Mouse (Mus musculus) urinary bladder, adult 18-20 months (tissue): ENCODE results near the gene C730034F03Rik.

Source experiments
- DNase-seq, 2 experiments: peaks; one replicate each; pipeline ENCODE4 v3.0.0; 2022; ENCODE audit warnings: low spot score in 2 of 2, mixed read lengths in 2 of 2

C730034F03Rik gene

DNA sequence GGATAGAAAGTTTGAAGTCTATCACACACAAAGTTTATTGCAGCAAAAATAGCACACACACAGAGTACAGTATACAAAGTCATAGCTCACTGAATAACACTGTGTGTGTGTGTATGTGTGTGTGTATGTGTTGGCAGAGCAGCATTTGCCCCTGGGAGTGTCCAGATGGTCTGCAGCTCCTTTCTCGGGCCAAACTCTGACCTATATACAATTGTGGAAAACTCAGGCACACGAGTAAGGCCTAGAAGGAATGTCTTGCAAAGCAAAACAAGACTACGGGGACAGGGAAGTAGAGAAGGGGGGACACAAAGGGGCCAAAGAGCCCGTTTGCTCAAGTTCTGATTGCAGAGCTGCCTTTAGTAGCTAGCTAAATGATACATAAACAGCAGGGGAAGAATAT is 3.6 kb downstream of the C730034F03Rik start:
- no peak for DNase-seq

DNA sequence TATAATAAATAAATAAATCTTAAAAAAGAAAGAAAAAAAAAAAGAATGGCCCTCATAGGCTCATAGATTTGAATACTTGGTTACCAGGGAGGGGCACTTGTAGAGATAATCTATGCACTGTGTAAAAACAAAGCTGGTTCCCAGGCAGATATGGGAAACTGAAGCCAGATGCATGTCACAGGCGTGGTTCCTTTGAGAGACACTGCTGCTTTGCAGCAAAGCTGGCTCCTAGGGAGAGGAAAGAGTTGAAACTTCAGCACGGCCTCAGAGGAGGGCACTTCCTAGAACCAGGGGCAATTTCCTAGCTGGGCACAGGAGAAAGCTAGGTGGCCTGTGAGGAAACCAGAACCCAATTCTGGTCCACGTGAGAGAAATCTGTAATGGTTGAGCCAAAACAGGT is 4.7 kb downstream of the C730034F03Rik start:
- no peak for DNase-seq

- DNase-seq = no peak
Observed at GRCm38 (mm10) chr15:89435878-89436277, 6.5 kb downstream of the C730034F03Rik start.

GRCm38 (mm10) chr15:89442486-89443070 is 13.2 kb downstream of the C730034F03Rik start:
- no peak for DNase-seq

DNA sequence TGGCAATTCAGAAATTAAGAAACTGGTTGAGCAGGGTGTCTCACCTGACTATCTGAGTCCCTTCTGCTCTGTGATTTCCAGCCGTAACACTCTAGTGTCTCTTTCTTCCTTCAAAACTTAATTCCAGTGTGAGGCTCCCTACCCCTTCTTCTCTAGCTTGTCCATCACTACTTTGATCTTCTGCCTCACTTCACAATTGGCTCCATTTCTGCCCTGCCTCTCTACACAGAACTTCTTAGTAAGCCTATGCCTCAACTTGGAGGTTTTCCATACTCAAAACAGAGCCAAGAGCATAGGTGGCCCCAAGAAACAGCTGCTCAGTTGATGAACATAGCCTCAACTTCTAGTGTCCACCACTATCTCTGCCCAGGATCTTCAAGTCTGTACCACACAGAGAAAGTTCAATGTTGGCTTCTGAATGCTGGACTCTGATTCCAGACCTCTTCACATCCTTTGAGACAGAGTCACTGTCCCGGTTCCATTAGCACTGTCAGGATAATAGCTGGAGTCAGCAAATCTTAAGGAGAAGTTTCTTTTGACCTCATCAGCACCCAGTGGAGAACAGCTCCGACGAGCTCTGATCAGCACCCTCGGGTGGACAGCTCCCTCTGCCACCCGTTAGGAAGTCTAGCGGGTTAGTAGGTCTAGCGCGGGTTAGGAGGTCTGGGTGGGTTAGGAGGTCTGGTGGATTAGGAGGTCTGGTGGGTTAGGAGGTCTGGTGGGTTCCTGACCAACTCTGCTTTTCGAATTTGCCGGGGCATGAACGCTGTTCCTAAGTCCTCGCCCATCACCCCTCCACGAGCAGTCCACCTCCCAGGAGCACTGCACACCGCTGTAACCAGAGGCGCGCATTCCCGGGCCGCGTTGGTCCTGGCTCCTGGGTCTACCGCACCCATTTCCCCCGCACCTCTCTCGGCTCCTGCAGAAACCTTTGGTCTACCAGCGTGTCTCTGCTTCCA is 23.8 kb downstream of the C730034F03Rik start:
- DNase-seq = peak; percentile 39 to 69

- DNase-seq = no peak
Observed at GRCm38 (mm10) chr15:89453865-89454478, 24.6 kb downstream of the C730034F03Rik start, which contains the start of gene Mapk8ip2. Gene Mapk8ip2 (plus strand): TSS chr15:89453913.

DNA sequence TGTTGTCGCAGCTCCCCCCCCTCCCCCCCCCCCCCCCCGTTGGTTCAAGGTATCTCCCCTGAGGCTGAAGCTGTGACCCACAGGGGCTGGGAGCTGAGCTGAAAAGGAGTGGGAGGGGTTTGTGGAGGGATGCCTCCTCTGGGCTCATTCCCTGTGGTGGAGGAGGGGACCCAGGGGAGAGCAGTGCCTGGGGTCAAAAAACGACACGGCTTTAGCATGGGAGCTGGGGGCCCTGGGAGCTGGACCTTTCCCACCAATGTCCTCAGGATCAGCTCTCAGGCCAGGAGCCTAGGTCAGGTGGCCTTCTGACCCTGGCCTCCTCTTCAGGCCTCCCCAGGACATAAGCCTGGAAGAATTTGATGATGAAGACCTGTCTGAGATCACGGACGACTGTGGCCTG is 25.5 kb downstream of the C730034F03Rik start:
- no peak for DNase-seq

DNA sequence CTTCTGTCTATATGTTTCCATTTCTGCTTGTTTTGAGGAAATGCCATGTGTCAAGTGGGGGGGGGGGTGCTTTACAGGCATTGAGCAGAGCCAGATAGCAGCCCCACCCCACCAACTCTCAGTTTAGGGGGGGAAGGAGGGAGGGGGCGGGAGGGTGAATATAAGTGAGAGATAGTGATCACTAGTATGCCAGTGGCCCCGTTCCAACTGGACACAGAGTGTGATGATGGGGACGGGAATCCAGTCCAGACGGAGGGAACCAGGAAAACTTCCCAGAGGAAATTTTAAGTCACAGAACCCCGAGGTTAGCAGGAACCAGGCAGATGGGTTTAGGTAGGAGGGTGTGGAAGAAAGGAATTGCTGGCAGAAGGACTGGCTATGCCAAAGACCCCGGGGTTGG is 26.3 kb downstream of the C730034F03Rik start:
- DNase-seq = no peak

DNA sequence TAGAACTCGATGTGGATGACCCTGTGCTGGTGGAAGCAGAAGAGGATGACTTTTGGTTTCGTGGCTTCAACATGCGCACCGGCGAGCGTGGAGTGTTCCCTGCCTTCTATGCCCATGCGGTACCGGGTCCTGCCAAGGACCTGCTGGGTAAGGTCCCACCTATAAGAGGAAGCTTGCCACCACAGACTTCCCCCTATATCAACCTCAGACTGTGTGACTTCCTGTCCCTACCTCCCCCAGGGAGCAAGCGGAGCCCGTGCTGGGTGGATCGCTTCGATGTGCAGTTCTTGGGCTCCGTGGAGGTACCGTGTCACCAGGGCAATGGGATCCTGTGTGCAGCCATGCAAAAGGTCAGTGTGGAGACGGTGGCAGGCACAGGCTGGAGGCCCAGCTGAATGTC is 29.6 kb downstream of the C730034F03Rik start:
- DNase-seq = no peak

GRCm38 (mm10) chr15:89459821-89460220 is 30.4 kb downstream of the C730034F03Rik start:
- DNase-seq = no peak

GRCm38 (mm10) chr15:89460298-89460697 is 30.9 kb downstream of the C730034F03Rik start:
- DNase-seq = no peak

GRCm38 (mm10) chr15:89461321-89461720 is 31.9 kb downstream of the C730034F03Rik start:
- DNase-seq = no peak

DNA sequence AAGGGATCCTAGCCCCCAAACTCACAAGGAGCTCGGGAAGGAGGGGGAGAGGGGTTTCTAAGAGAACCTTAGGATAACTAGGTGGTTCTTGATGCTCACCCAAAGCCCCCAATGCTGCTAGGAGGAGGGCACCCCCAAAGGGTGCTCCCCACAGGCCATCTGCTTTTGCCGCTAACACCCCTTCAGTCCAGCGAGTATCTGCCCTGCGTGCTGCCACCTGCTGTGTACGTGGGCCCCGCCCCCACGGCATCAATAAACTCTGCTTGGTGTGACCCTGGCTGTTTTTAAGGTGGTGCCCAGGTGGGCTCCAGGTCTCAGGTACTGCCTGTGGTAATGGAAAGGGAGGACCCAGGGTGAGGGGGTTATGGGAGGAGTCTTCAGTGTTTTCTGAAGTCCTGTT is 32.8 kb downstream of the C730034F03Rik start:
- no peak for DNase-seq

- DNase-seq = no peak
Observed at GRCm38 (mm10) chr15:89463334-89464235, 34.2 kb downstream of the C730034F03Rik start.

DNA sequence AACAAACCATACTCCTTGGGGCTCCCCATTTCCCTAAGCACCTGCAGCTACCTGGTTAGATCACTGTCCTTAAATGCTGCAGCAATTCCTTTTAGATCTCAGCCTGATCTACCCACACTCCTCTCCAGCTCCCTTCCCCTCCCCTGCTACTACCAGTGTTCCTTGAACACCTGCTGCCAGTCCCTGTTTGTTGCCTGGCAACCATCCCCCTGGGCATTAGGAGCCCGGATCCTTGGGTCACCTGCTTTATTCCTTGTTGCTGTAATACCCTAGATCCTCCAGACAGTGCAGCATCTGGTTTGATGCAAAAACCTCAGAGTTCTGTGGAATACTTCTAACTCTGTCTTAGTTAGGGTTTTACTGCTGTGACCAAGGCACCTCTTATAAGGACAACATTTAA is 35.7 kb downstream of the C730034F03Rik start:
- DNase-seq = no peak

GRCm38 (mm10) chr15:89468577-89468976 is 39.2 kb downstream of the C730034F03Rik start:
- no peak for DNase-seq

DNA sequence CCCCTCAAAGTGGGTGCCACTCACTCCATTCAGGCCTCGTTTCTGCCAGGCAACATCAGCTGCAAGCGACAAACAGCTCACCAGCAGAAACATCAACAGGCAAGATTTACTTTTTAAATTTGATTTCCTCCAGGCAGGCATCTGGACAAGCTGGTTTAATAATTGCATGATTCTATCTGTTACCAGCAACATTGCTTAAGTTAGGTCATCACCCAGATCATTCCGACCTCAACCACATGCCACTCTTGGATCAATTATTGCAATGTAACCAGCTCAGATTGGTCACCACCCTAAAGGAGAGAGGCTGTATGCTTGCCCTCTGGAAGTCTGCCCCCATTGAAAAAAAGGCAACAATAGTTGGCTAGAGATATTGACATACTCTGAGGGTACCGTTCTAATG is 42.1 kb downstream of the C730034F03Rik start:
- no peak for DNase-seq

GRCm38 (mm10) chr15:89473370-89473769 is 44.0 kb downstream of the C730034F03Rik start:
- no peak for DNase-seq

- no peak for DNase-seq
Observed at GRCm38 (mm10) chr15:89473921-89474320, 44.5 kb downstream of the C730034F03Rik start.

- DNase-seq = no peak
Observed at GRCm38 (mm10) chr15:89474596-89475292, 45.4 kb downstream of the C730034F03Rik start.

- no peak for DNase-seq
Observed at GRCm38 (mm10) chr15:89475293-89475600, 45.9 kb downstream of the C730034F03Rik start.
